Mouse (Mus musculus) hindbrain, embryonic 15.5 days (tissue): ENCODE measurements at regions not wholly inside any gene's neighbourhood (a gene's known extent, or its start where the extent isn't known, plus 50 kb on each side); places are given as distances from the start of the nearest gene placed in this dataset.
"Not testable (repeated sequence)": the region's sequence is repeated elsewhere in the genome, so short reads cannot be mapped to it uniquely, and the experiment has no call there.

Source experiments
- ATAC-seq: fragments of 200-750 bp; cut with Nextera tagmentation; 2 replicates; pipeline ENCODE4 v1.8.0; 2017; ENCODE audit warnings: low read depth, moderate number of reproducible peaks, moderate TSS enrichment; ENCODE audit not compliant: low FRiP score
- H3K27ac ChIP-seq: fragments of 300-500 bp; sonication (generic); replicated peaks from 2 replicates; pipeline ENCODE4 v1.5.1; 2015; ENCODE audit warnings: mild to moderate bottlenecking, inconsistent platforms
- H3K27me3 ChIP-seq: fragments of 300-500 bp; sonication (generic); 2 replicates; pipeline ENCODE4 v1.6.1; 2015; ENCODE audit warnings: control low read depth, inconsistent platforms
- H3K36me3 ChIP-seq: fragments of 300-500 bp; sonication (generic); 2 replicates; pipeline ENCODE4 v1.6.1; 2015; ENCODE audit warnings: control low read depth, inconsistent platforms
- H3K4me1 ChIP-seq: fragments of 300-500 bp; sonication (generic); replicated peaks from 2 replicates; pipeline ENCODE4 v1.6.1; 2015; ENCODE audit warnings: control low read depth, inconsistent platforms
- H3K4me2 ChIP-seq: fragments of 300-500 bp; sonication (generic); 2 replicates; pipeline ENCODE4 v1.6.1; 2015; ENCODE audit warnings: moderate library complexity, mild to moderate bottlenecking, inconsistent platforms
- H3K4me3 ChIP-seq: fragments of 300-500 bp; sonication (generic); 2 replicates; pipeline ENCODE4 v1.5.1; 2015; ENCODE audit warnings: mild to moderate bottlenecking, inconsistent platforms
- H3K9ac ChIP-seq: fragments of 300-500 bp; sonication (generic); 2 replicates; pipeline ENCODE4 v1.6.1; 2015; ENCODE audit warnings: inconsistent platforms
- H3K9me3 ChIP-seq: fragments of 300-500 bp; sonication (generic); 2 replicates; pipeline ENCODE4 v1.6.1; 2016; ENCODE audit warnings: control low read depth, inconsistent platforms
- WGBS: fragments of 180-500 bp; shearing (Covaris S2); methylation state at CpG from one replicate; pipeline ENCODE4 v1.1.7; 2015; 5-methylcytosine and 5-hydroxymethylcytosine counted together

DNA sequence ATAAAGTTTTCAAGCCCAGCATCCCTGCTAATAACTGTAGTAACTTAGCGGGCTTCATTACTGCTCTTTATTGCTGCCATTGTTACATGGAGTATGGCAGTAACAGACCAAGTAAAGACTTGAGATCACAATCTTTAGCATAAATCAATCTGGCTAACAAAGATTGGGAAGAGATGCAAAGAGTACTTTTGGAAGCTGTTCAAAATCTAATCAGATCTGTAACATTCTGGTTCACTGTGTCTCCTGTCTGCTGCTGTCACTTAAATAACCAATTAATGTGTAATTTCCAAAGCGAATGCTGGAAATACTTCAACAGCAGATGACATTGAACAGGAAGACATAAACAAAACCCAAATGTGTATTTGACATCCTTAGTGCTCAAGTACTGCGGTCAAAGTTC lies 1467.7 kb downstream of the Zfp704 start:
- 82% methylated on average over 3 of the region's 3 CpGs for WGBS
- H3K36me3 ChIP-seq: no peaks in the 10 kb centered on the region
- no peak for ATAC-seq
- H3K4me3 ChIP-seq: no peak overlapping the region
- no peak overlapping the region for H3K27ac ChIP-seq
- no peaks in the 10 kb centered on the region for H3K4me1 ChIP-seq
- 0 out of 2 replicates have a peak, but pooled peaks cover 4% of the 10 kb centered on the region for H3K9me3 ChIP-seq
- no peaks in the 10 kb centered on the region for H3K27me3 ChIP-seq
- H3K9ac ChIP-seq: no peak overlapping the region
- H3K4me2 ChIP-seq: no peak overlapping the region

DNA sequence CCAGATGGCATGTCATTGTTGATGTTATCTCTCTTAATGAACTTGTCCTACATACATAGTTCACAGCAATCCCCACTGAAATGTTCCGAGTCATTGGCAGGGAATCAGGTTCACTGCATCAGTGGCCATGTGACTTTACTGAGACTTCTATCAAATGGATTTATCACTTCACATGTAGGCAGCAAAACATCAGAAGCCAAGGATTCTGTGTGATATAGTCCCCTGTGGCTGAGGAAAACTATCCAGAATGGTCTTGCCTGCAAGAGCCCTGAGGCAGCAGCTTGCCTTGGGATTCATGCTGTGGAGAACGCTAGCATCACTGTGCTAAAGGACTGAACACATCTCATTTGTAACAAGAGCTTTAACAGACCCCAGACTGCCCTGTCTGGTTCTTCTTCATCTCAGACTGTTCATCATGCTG lies 1468.2 kb downstream of the Zfp704 start:
- WGBS: 57% methylated on average over 2 of the region's 2 CpGs
- ATAC-seq: peak; percentile 68
- Histone ChIP-seq H3K27me3 (no peaks in the 10 kb centered on the region), H3K36me3 (no peaks in the 10 kb centered on the region), H3K9me3 (0 out of 2 replicates have a peak, but pooled peaks cover 4% of the 10 kb centered on the region), H3K4me2 (no peak overlapping the region), H3K9ac (no peak overlapping the region), H3K4me3 (no peak overlapping the region), H3K27ac (no peak overlapping the region), H3K4me1 (no peaks in the 10 kb centered on the region)

DNA sequence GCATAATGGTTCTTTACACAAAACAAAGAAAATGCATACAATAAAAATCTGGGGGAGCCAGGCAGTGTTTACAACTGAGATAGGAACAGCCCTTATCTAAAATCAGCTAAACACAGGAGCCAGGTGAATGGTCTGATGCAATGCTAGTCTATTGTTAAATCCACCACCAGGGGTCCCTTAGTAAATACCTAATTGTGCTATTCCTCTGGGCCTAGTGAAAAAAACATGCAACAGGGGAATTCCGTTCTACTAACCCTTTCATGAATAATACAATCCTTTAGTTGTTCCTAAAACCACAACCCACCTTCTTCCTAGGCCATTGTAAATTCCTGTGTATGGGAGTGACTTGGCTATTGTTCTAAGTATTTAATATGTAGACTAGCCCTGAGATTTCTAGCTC lies 1486.2 kb downstream of the Zfp704 start:
- not testable (repeated sequence) for H3K4me2 ChIP-seq, H3K4me1 ChIP-seq, H3K27ac ChIP-seq, H3K27me3 ChIP-seq, ATAC-seq, H3K36me3 ChIP-seq, H3K4me3 ChIP-seq, H3K9ac ChIP-seq, H3K9me3 ChIP-seq
- 32% methylated on average over 1 of the region's 1 CpGs for WGBS

DNA sequence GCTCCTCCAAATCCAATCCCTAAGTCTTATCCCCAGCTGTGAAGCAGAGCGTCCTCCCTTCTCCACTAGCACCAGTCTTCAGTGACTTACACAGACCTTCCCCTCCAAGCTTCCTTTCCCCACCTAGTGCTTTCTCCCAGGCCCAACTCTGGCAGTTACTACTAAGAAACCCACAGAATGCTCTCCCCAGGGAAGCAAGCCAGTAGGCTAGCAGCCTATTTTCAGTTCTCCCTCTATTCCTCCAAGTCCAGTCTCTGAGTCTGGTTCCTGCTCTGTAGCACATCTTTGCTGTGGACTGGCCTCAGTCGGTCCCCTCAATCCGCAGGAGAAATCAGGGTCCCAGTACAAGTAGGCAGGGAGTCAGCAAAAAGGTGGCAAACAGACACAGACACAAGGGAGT lies 1486.7 kb downstream of the Zfp704 start:
- 65% methylated on average over 3 of the region's 3 CpGs for WGBS
- no peak for ATAC-seq
- no peak overlapping the region for H3K4me3 ChIP-seq
- no peak overlapping the region for H3K27ac ChIP-seq
- H3K36me3 ChIP-seq: no peaks in the 10 kb centered on the region
- H3K9me3 ChIP-seq: no peaks in the 10 kb centered on the region
- no peaks in the 10 kb centered on the region for H3K27me3 ChIP-seq
- no peak overlapping the region for H3K4me2 ChIP-seq
- no peaks in the 10 kb centered on the region for H3K4me1 ChIP-seq
- no peak overlapping the region for H3K9ac ChIP-seq

DNA sequence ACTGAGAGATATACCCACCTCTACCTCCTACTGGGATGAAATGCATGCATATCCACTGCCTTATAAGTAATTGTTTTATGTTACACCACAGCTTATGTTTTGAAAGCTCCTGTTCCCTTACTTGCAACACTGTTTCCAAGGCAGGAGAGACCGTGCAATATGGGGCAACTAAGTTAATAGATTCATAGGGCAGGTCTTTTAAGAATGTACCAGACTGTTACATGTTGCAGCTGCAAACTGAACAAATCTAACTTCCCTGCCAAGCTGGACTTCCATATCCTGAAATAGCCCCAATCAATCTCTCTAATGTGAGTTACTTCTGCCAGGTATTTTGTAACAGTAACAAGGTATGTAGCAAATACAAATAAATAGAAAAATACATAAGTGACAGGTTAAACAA lies 1478.0 kb upstream of the 1700008P02Rik start:
- Histone ChIP-seq H3K27ac (no peak overlapping the region), H3K4me1 (no peaks in the 10 kb centered on the region), H3K4me3 (no peak overlapping the region), H3K9ac (no peak overlapping the region), H3K4me2 (no peak overlapping the region), H3K9me3 (no peaks in the 10 kb centered on the region), H3K27me3 (no peaks in the 10 kb centered on the region), H3K36me3 (no peaks in the 10 kb centered on the region)
- 92% methylated on average over 1 of the region's 1 CpGs for WGBS
- no peak for ATAC-seq

DNA sequence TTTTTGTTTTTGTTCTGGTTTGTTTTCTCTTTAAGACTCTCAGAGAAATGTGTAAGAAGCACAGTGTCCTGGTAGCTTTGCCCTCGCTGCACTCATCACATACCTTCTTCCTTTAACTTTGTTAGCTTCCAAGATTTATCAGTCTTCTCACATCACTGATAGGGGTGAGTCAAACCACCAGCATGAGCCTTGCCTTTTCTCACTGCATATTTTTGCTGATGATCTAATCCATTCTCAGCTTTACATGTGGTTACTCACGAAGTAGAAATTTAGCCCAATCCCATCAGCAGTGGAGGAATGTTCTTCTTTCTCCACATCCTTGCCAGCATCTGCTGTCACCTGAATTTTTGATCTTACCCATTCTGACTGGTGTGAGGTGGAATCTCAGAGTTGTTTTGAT lies 1464.5 kb upstream of the 1700008P02Rik start:
- H3K36me3 ChIP-seq: no peaks in the 10 kb centered on the region
- WGBS: 77% methylated on average over 2 of the region's 2 CpGs
- no peaks in the 10 kb centered on the region for H3K4me1 ChIP-seq
- no peaks in the 10 kb centered on the region for H3K27me3 ChIP-seq
- no peak overlapping the region for H3K4me2 ChIP-seq
- H3K9ac ChIP-seq: no peak overlapping the region
- ATAC-seq: no peak
- H3K27ac ChIP-seq: no peak overlapping the region
- H3K4me3 ChIP-seq: no peak overlapping the region
- H3K9me3 ChIP-seq: no peaks in the 10 kb centered on the region

DNA sequence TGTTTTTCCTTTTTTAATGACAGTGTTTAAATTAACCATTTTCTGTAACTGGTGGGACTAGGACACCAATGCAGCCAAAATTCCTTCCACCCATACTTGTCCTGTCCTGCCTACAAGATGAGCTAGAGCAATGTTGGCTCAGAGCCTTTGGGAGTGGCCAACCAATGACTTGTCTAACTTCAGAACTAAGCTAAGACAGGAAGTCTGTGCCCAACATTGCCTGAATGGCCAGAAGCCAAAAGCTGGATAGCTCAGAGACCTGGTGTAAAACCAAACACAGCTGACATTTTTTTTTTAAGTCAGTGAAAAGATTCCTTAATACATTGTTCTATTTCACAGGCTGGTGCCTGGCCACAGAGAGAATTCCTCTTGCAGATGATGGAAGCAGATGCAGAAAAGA lies 1433.5 kb upstream of the 1700008P02Rik start:
- Histone ChIP-seq H3K4me1 (no peaks in the 10 kb centered on the region), H3K36me3 (no peaks in the 10 kb centered on the region), H3K4me3 (no peak overlapping the region), H3K27me3 (no peaks in the 10 kb centered on the region), H3K9ac (no peak overlapping the region), H3K27ac (no peak overlapping the region), H3K4me2 (no peak overlapping the region), H3K9me3 (no peaks in the 10 kb centered on the region)
- ATAC-seq: no peak

DNA sequence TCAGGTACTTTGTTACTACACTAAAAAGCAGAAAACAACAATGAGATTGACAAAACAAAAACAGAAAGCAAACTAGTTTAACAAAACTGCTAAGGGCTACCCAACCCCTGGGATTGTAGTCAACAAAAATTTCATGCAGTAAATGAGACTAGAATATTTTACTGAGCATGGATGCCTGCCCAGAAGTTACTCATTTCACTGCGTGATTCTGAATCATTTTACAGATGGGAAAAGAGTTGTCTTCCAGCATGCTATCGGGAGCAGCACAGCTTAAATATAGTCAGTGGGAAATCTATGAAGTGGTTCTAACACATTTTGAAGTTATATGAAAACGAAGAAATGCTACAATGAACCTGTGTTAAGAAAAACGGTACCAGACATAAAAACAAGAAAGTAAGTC lies 1430.9 kb upstream of the 1700008P02Rik start:
- Histone ChIP-seq H3K36me3 (no peaks in the 10 kb centered on the region), H3K27me3 (no peaks in the 10 kb centered on the region), H3K4me2 (no peak overlapping the region), H3K27ac (no peak overlapping the region), H3K9ac (no peak overlapping the region), H3K4me3 (no peak overlapping the region), H3K9me3 (no peaks in the 10 kb centered on the region), H3K4me1 (no peaks in the 10 kb centered on the region)
- ATAC-seq: no peak
- 89% methylated on average over 4 of the region's 4 CpGs for WGBS

DNA sequence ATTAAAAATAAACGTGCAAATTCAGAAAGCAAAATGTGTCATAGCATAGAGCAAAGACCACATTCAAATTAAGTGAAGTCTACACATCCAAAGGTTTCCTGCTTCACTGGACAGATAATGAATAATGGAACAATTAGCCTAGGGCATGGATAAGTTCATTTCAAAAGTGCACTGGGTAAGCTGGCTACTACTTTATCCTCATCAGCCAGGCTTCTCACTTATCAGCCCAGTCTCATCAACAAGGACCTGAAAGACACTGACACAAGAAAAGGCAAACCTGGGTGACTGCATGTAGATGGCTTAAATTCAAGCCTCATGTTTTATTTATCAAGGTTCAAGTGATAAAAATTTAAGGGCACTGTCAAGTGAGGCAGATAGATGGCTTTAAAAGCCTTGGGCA lies 1429.5 kb upstream of the 1700008P02Rik start:
- ATAC-seq: no peak
- no peaks in the 10 kb centered on the region for H3K36me3 ChIP-seq
- H3K9me3 ChIP-seq: no peaks in the 10 kb centered on the region
- WGBS: 81% methylated on average over 1 of the region's 1 CpGs
- H3K9ac ChIP-seq: no peak overlapping the region
- no peak overlapping the region for H3K4me2 ChIP-seq
- H3K4me1 ChIP-seq: no peaks in the 10 kb centered on the region
- H3K27ac ChIP-seq: no peak overlapping the region
- no peak overlapping the region for H3K4me3 ChIP-seq
- H3K27me3 ChIP-seq: no peaks in the 10 kb centered on the region

DNA sequence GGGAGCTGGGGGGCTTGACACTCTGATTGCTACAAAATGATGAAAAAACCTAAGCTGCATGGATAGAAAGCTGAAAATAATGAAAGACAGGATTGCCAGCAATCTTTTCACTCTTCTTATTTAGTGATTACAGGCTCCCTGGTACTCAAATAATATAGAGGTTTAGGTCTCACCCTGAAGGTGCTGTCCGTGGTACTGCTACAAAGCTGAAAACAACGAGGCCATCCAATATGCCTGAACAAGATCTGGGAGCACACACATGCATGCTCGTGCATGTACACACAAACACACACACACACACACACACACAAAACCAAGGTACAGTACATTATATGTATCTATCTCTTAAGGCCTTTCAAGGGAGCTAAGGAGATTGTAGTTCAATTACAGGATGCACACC lies 1426.1 kb upstream of the 1700008P02Rik start:
- Histone ChIP-seq H3K9me3 (no peaks in the 10 kb centered on the region), H3K4me3 (no peak overlapping the region), H3K4me2 (no peak overlapping the region), H3K27ac (no peak overlapping the region), H3K36me3 (no peaks in the 10 kb centered on the region), H3K9ac (no peak overlapping the region), H3K27me3 (no peaks in the 10 kb centered on the region), H3K4me1 (no peaks in the 10 kb centered on the region)
- no peak for ATAC-seq
- 66% methylated on average over 3 of the region's 3 CpGs for WGBS

DNA sequence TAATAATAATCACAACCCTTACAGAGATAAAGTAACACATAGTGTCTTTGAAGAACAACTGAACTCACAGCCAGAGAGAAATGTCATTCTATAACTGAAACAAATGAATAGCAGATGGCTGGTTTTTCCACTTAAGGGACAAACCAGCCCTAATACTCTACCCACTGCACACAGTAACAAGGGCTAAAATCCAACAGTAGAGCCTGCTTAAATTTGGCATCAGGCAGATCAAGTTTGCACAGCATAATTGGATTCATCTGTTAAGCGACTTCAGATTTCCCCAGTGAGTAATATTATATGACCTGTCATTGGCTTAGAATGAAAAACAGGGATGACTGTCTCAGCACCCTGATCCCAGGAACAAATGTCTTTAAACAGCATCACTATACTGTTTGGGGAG lies 1416.5 kb upstream of the 1700008P02Rik start:
- H3K27ac ChIP-seq: no peak overlapping the region
- no peak overlapping the region for H3K4me2 ChIP-seq
- H3K36me3 ChIP-seq: no peaks in the 10 kb centered on the region
- ATAC-seq: no peak
- 0 out of 2 replicates have a peak, but pooled peaks cover 2% of the 10 kb centered on the region for H3K4me1 ChIP-seq
- H3K9me3 ChIP-seq: no peaks in the 10 kb centered on the region
- no peak overlapping the region for H3K4me3 ChIP-seq
- no peaks in the 10 kb centered on the region for H3K27me3 ChIP-seq
- no peak overlapping the region for H3K9ac ChIP-seq
- WGBS: 35% methylated on average over 1 of the region's 1 CpGs

DNA sequence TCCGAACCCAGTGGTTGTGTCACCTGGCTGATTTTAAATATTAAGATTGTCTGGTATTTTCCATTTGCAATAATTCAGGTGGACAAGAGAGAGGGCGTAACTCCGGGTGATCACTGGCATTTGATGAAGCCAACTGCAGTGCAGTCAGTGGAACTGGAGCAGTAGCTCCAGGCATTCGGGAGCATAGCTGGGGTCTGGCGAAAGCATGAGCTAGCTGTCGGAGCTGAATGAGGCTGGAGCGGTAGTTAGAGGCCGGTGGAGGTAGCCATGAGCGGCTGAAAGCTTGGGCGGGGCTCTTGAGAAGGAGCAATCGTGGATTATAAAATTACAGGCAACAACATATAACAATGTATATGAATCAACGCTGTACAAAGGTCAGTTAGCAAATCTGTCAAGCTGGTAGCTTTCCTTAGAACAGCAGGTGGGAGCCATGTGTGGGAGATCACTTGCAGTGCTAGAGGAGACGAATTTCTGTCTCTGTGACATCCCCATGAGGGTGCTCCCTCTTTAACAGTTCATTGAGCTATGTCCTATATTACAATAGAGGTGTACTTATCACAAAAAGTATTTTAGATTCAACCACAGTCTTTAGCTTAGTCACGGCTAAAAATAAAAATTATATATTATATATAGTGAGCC lies 1415.0 kb upstream of the 1700008P02Rik start:
- no peak overlapping the region for H3K27ac ChIP-seq
- H3K27me3 ChIP-seq: no peaks in the 10 kb centered on the region
- no peak overlapping the region for H3K9ac ChIP-seq
- 0 out of 2 replicates have a peak, but pooled peaks cover 2% of the 10 kb centered on the region for H3K4me1 ChIP-seq
- H3K4me3 ChIP-seq: no peak overlapping the region
- ATAC-seq: peak; percentile 56; the same call in 1 of the 2 replicates
- H3K9me3 ChIP-seq: no peaks in the 10 kb centered on the region
- no peak overlapping the region for H3K4me2 ChIP-seq
- 64% methylated on average over 14 of the region's 14 CpGs for WGBS
- H3K36me3 ChIP-seq: no peaks in the 10 kb centered on the region

DNA sequence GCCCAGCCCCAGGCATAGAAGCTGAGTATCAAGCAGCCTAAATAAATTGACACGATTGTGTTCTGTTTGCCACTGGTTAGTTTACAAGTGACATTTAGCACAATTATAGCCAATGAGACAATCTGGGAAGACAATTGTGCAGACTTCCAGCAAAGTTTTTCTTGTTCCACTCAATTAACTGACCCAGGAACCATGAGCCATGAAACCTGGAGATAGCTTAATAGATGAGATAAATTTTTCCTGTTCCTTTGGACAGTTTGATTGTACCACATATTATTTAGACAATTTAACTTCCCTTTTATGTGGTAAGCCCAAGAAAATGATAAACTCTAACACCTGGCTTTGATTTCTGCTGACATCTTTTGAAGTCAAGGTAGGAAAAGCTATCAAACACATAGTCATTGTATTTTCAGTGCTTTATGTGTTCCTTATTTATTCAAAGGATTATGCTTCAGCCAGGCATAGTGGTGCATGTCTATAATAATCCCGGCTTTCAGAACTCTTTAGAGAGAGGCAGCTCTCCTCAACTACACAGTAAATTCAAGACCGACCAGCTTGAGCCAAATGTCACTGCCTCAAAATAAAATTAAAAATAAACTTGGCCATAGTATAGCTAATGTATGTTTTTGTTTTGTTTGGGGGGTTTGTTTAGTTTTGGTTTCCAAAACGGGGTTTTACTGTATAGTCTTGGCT lies 1406.2 kb upstream of the 1700008P02Rik start:
- 78% methylated on average over 4 of the region's 4 CpGs for WGBS
- H3K27ac ChIP-seq: no peak overlapping the region
- no peak overlapping the region for H3K9ac ChIP-seq
- no peaks in the 10 kb centered on the region for H3K36me3 ChIP-seq
- H3K4me1 ChIP-seq: no peaks in the 10 kb centered on the region
- no peaks in the 10 kb centered on the region for H3K27me3 ChIP-seq
- no peak overlapping the region for H3K4me3 ChIP-seq
- H3K4me2 ChIP-seq: no peak overlapping the region
- no peaks in the 10 kb centered on the region for H3K9me3 ChIP-seq
- ATAC-seq: no peak
